Mouse (Mus musculus): Measurements from ENCODE around the gene Zmynd15. TPM values are rescaled to one million over a fixed set of nuclear protein-coding genes. Genes with fewer than 3 reads are reported as not detected.

Zmynd15 gene
- total and polyA plus RNA-seq, 3 experiments: 0.14 TPM; not detected in 2

DNA sequence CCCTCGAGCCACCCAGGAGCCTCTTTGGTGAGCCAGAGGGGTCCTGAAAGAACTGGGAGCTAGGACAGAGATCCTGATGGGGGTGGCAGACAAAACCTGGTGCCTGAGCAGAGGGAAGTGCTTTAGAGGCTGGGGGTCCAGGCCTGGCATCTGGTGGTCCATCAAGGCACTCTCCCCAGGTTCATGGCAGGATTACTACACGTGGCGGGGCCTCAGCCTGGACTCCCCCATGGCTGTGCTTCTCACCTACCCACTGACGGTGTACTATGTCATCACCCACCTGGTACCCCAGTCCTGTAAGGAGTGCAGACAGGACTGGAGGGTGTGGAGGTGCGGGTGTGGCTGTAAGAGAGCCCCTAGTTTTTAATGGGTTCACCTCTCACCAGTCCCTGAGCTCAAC is 4.7 kb downstream of the Zmynd15 start:
- Histone ChIP-seq H3K9ac (ENCODE audit: control insufficient read depth, low read depth, low read length, poor library complexity, severe bottlenecking) (no peak overlapping the region), H3K79me2 (ENCODE audit: control insufficient read depth, insufficient read depth, low read length, poor library complexity) (no peaks in the 10 kb centered on the region), H3K4me3 (ENCODE audit: control insufficient read depth in 1 of 2, insufficient read depth in 1 of 2, low read depth in 2 of 2, low read length in 2 of 2) (no peak overlapping the region), H3K27ac (ENCODE audit: control insufficient read depth, low read depth, low read length) (no peak overlapping the region), H3K4me1 (ENCODE audit: control insufficient read depth in 1 of 2, insufficient read depth in 2 of 2, low read length in 2 of 2) (no peaks in the 10 kb centered on the region), H3K27me3 (ENCODE audit: control insufficient read depth in 1 of 2, insufficient read depth in 2 of 2, low read length in 2 of 2) (peaks cover 6 to 11% of the 10 kb centered on the region in 2 experiments), H3K9me3 (replicated peaks; ENCODE audit: insufficient read depth, low read length) (no peaks in the 10 kb centered on the region), H3K36me3 (ENCODE audit: control insufficient read depth in 1 of 2, insufficient read depth in 2 of 2, low read length in 2 of 2) (no peaks in the 10 kb centered on the region)
- DNase-seq (ENCODE audit: low read depth, low spot score): no peak
- TF ChIP-seq UBTF (IDR thresholded peaks at IDR 0.05; ENCODE audit: borderline replicate concordance, insufficient read depth, low read depth, low read length): no peak
- no peak for TF ChIP-seq ZKSCAN1 (IDR thresholded peaks at IDR 0.05; ENCODE audit: low read depth, low read length)
- TF ChIP-seq GABPA (IDR thresholded peaks at IDR 0.05; ENCODE audit: low read depth, low read length): no peak
- TF ChIP-seq TAL1 (IDR thresholded peaks at IDR 0.05; ENCODE audit: low read length): no peak
- no peak for TF ChIP-seq TBP (IDR thresholded peaks at IDR 0.05; ENCODE audit: low read depth, low read length)
- TF ChIP-seq HCFC1 (IDR thresholded peaks at IDR 0.05; ENCODE audit: low read depth, low read length): no peak
- TF ChIP-seq MYC (IDR thresholded peaks at IDR 0.05; ENCODE audit: low read depth, low read length): no peak
- no peak for TF ChIP-seq POLR2A (IDR thresholded peaks at IDR 0.05; ENCODE audit: control insufficient read depth in 1 of 2, insufficient read depth in 1 of 2, low read depth in 1 of 2, low read length in 2 of 2, poor library complexity in 1 of 2)
- TF ChIP-seq MAFK (IDR thresholded peaks at IDR 0.05; ENCODE audit: borderline replicate concordance, low read depth, low read length): no peak
- no peak for TF ChIP-seq JUND (IDR thresholded peaks at IDR 0.05; ENCODE audit: low read depth, low read length)
- no peak for TF ChIP-seq ETS1 (IDR thresholded peaks at IDR 0.05; ENCODE audit: low read depth, low read length)
- no peak for TF ChIP-seq POLR2AphosphoS2 (IDR thresholded peaks at IDR 0.05; ENCODE audit: low read length)
- TF ChIP-seq ZNF384 (IDR thresholded peaks at IDR 0.05; ENCODE audit: low read depth, low read length): no peak

DNA sequence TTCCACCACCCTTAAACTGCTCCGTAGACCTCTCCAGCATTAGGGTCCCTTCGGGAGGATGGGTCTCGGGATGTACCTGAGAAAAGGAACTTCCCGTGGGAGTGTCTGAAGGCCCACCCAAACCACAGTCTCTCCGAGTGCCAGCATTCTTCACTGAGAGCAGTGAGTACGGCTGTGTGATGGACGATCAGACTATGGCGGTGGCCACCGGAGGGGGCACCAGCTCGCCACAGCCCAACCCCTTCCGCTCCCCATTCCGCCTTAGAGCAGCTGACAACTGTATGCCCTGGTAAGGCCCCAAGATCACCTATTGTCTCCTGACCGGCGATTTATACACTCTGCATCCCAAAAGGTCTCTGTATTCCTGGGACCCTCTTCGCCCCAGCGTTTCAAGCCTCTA is 6.0 kb downstream of the Zmynd15 start:
- Histone ChIP-seq H3K4me3 (ENCODE audit: control insufficient read depth in 1 of 2, insufficient read depth in 1 of 2, low read depth in 2 of 2, low read length in 2 of 2) (no peak overlapping the region), H3K4me1 (ENCODE audit: control insufficient read depth in 1 of 2, insufficient read depth in 2 of 2, low read length in 2 of 2) (no peaks in the 10 kb centered on the region), H3K9ac (ENCODE audit: control insufficient read depth, low read depth, low read length, poor library complexity, severe bottlenecking) (no peak overlapping the region), H3K27me3 (ENCODE audit: control insufficient read depth in 1 of 2, insufficient read depth in 2 of 2, low read length in 2 of 2) (peaks cover 6 to 11% of the 10 kb centered on the region in 2 experiments), H3K27ac (ENCODE audit: control insufficient read depth, low read depth, low read length) (no peak overlapping the region), H3K9me3 (replicated peaks; ENCODE audit: insufficient read depth, low read length) (no peaks in the 10 kb centered on the region), H3K36me3 (ENCODE audit: control insufficient read depth in 1 of 2, insufficient read depth in 2 of 2, low read length in 2 of 2) (no peaks in the 10 kb centered on the region), H3K79me2 (ENCODE audit: control insufficient read depth, insufficient read depth, low read length, poor library complexity) (no peaks in the 10 kb centered on the region)
- DNase-seq (ENCODE audit: low read depth, low spot score): no peak
- TF ChIP-seq ZNF384 (IDR thresholded peaks at IDR 0.05; ENCODE audit: low read depth, low read length) (no peak), CTCF (IDR thresholded peaks at IDR 0.05 in 2 of 3, conservative IDR thresholded peaks at IDR 0.05 in 1 of 3; ENCODE audit: control insufficient read depth in 1 of 3, insufficient read depth in 1 of 3, low read depth in 2 of 3, low read length in 3 of 3, poor library complexity in 1 of 3, severe bottlenecking in 1 of 3) (0 out of 6 replicates have a peak, but pooled peaks of 1 of the 3 experiments have one; percentile 9), NELFE (IDR thresholded peaks at IDR 0.05; ENCODE audit: low read depth, low read length) (no peak)

DNA sequence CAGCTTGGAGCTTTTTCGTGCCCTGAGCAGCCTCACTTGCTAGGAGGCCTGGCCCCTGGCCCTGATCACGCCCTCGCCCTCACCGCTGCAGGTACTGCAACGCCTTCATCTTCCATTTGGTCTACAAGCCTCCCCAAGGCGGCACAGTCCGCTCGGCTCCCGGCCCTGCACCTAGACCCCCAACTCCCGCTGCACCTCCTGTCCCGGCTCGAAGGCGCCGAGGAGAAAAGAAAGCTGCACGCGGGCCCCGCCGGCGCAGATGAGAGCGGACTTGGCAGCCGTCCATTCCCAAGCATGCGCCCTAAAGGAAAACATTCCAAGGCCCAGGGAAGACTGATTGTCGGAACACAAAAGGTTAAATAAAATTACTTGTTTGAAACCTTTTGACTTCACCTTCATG is 6.6 kb downstream of the Zmynd15 start:
- no peaks in the 10 kb centered on the region for H3K9me3 ChIP-seq (replicated peaks; ENCODE audit: insufficient read depth, low read length)
- no peaks in the 10 kb centered on the region for H3K79me2 ChIP-seq (ENCODE audit: control insufficient read depth, insufficient read depth, low read length, poor library complexity)
- H3K9ac ChIP-seq (ENCODE audit: control insufficient read depth, low read depth, low read length, poor library complexity, severe bottlenecking): no peak overlapping the region
- no peaks in the 10 kb centered on the region for H3K36me3 ChIP-seq (ENCODE audit: control insufficient read depth in 1 of 2, insufficient read depth in 2 of 2, low read length in 2 of 2)
- H3K27me3 ChIP-seq (ENCODE audit: control insufficient read depth in 1 of 2, insufficient read depth in 2 of 2, low read length in 2 of 2): peaks cover 6 to 9% of the 10 kb centered on the region in 2 experiments
- no peaks in the 10 kb centered on the region for H3K4me1 ChIP-seq (ENCODE audit: control insufficient read depth in 1 of 2, insufficient read depth in 2 of 2, low read length in 2 of 2)
- no peak overlapping the region for H3K4me3 ChIP-seq (ENCODE audit: control insufficient read depth in 1 of 2, insufficient read depth in 1 of 2, low read depth in 2 of 2, low read length in 2 of 2)
- no peak for DNase-seq (ENCODE audit: low read depth, low spot score)
- no peak overlapping the region for H3K27ac ChIP-seq (ENCODE audit: control insufficient read depth, low read depth, low read length)
- no peak for TF ChIP-seq GABPA (IDR thresholded peaks at IDR 0.05; ENCODE audit: low read depth, low read length)
- no peak for TF ChIP-seq NRF1 (IDR thresholded peaks at IDR 0.05; ENCODE audit: insufficient read depth, low read depth, low read length, poor library complexity, severe bottlenecking)
- TF ChIP-seq HCFC1 (IDR thresholded peaks at IDR 0.05; ENCODE audit: low read depth, low read length): no peak
